Mouse (Mus musculus) liver, embryonic 16.5 days (tissue): ENCODE results near the gene Eipr1. TPM values are rescaled to one million over a fixed set of nuclear protein-coding genes. Genes with fewer than 3 reads are reported as not detected.

ENCODE experiments used
- ATAC-seq: fragments of 200-750 bp; cut with Nextera tagmentation; 2 replicates; pipeline ENCODE4 v1.8.0; 2017; ENCODE audit warnings: low read depth, mild to moderate bottlenecking, moderate number of reproducible peaks, moderate library complexity
- H3K27ac ChIP-seq: fragments of 300-500 bp; sonication (generic); 2 replicates; pipeline ENCODE4 v1.5.1; 2014; ENCODE audit warnings: mild to moderate bottlenecking, low read length
- H3K27me3 ChIP-seq: fragments of 300-500 bp; sonication (generic); 2 replicates; pipeline ENCODE4 v1.6.1; 2014; ENCODE audit warnings: low read depth, low read length, mixed read lengths; ENCODE audit not compliant: control insufficient read depth, insufficient read depth
- H3K36me3 ChIP-seq: fragments of 300-500 bp; sonication (generic); 2 replicates; pipeline ENCODE4 v1.6.1; 2014; ENCODE audit warnings: mild to moderate bottlenecking; ENCODE audit not compliant: control insufficient read depth, insufficient read depth
- H3K4me1 ChIP-seq: fragments of 300-500 bp; sonication (generic); 2 replicates; pipeline ENCODE4 v1.6.1; 2014; ENCODE audit warnings: low read depth, low read length, mixed read lengths; ENCODE audit not compliant: control insufficient read depth
- H3K4me2 ChIP-seq: fragments of 300-500 bp; sonication (generic); 2 replicates; pipeline ENCODE4 v1.6.1; 2014; ENCODE audit warnings: low read depth, low read length, mixed read lengths
- H3K4me3 ChIP-seq: fragments of 300-500 bp; sonication (generic); 2 replicates; pipeline ENCODE4 v1.5.1; 2014; ENCODE audit warnings: low read depth, mild to moderate bottlenecking, low read length
- H3K9ac ChIP-seq: fragments of 300-500 bp; sonication (generic); 2 replicates; pipeline ENCODE4 v1.6.1; 2014; ENCODE audit warnings: low read depth, low read length
- H3K9me3 ChIP-seq: fragments of 300-500 bp; sonication (generic); replicated peaks from 2 replicates; pipeline ENCODE4 v1.6.1; 2016; ENCODE audit warnings: low read length; ENCODE audit not compliant: control insufficient read depth
- WGBS: fragments of 180-500 bp; shearing (Covaris S2); extraction: QIAGEN DNeasy Blood & Tissue Kit; methylation state at CpG from one replicate; pipeline ENCODE4 v1.1.7; 2014; ENCODE audit not compliant: insufficient replicate concordance; 5-methylcytosine and 5-hydroxymethylcytosine counted together
- polyA plus RNA-seq: library from polyadenylated mRNA; unstranded; fragments of >200 nt; fragmentation: Nextera tagmentation; extraction: Ambion mirVana; gene quantifications from 2 replicates; pipeline ENCODE4 v1.2.1, GENCODE M21; 2015

Eipr1 gene
- polyA plus RNA-seq, result 24.5 and 25.5 TPM in 2 replicates

- Histone ChIP-seq H3K27me3 (no peaks in the 10 kb centered on the region), H3K4me3 (peak within 1 kb of the TSS; percentile 91), H3K4me1 (peaks cover 25% of the 10 kb centered on the region), H3K27ac (peak within 1 kb of the TSS; percentile 79), H3K9me3 (no peaks in the 10 kb centered on the region), H3K9ac (peak within 1 kb of the TSS; percentile 80), H3K36me3 (no peaks in the 10 kb centered on the region), H3K4me2 (peak within 1 kb of the TSS; percentile 80)
- peak; percentile 88 for ATAC-seq
- WGBS, result 3% methylated on average over 36 of the region's 36 CpGs
Measured at GRCm38 (mm10) chr12:28751508-28752263, at the start of gene Eipr1. Gene Eipr1, plus strand, starts transcription at chr12:28751803.

GRCm38 (mm10) chr12:28704381-28704780 is 47.2 kb upstream of the Eipr1 start:
- no peaks in the 10 kb centered on the region for H3K27me3 ChIP-seq
- no peak overlapping the region for H3K27ac ChIP-seq
- 61% methylated on average over 12 of the region's 12 CpGs for WGBS
- H3K9me3 ChIP-seq, result no peaks in the 10 kb centered on the region
- H3K9ac ChIP-seq, result no peak overlapping the region
- no peaks in the 10 kb centered on the region; the same call in 1 of the 2 replicates for H3K4me1 ChIP-seq
- H3K4me2 ChIP-seq, result no peak overlapping the region
- H3K4me3 ChIP-seq, result no peak overlapping the region
- no peaks in the 10 kb centered on the region for H3K36me3 ChIP-seq
- no peak for ATAC-seq

GRCm38 (mm10) chr12:28705204-28705603 is 46.4 kb upstream of the Eipr1 start:
- H3K27ac ChIP-seq, result no peak overlapping the region
- H3K9me3 ChIP-seq, result no peaks in the 10 kb centered on the region
- no peak overlapping the region for H3K4me2 ChIP-seq
- no peak for ATAC-seq
- no peak overlapping the region for H3K4me3 ChIP-seq
- 82% methylated on average over 6 of the region's 6 CpGs for WGBS
- H3K27me3 ChIP-seq, result no peaks in the 10 kb centered on the region
- no peaks in the 10 kb centered on the region for H3K36me3 ChIP-seq
- no peak overlapping the region for H3K9ac ChIP-seq
- no peaks in the 10 kb centered on the region for H3K4me1 ChIP-seq

GRCm38 (mm10) chr12:28708154-28708553 is 43.4 kb upstream of the Eipr1 start:
- no peak for ATAC-seq
- Histone ChIP-seq H3K36me3 (no peaks in the 10 kb centered on the region; the same call in 1 of the 2 replicates), H3K9ac (no peak overlapping the region), H3K4me2 (no peak overlapping the region), H3K27me3 (no peaks in the 10 kb centered on the region), H3K9me3 (no peaks in the 10 kb centered on the region), H3K4me1 (no peaks in the 10 kb centered on the region), H3K27ac (no peak overlapping the region), H3K4me3 (no peak overlapping the region)
- 81% methylated on average over 4 of the region's 4 CpGs for WGBS

GRCm38 (mm10) chr12:28710566-28711185 is 40.9 kb upstream of the Eipr1 start:
- WGBS, result 85% methylated on average over 22 of the region's 22 CpGs
- Histone ChIP-seq H3K4me1 (no peaks in the 10 kb centered on the region), H3K9ac (no peak overlapping the region), H3K4me2 (no peak overlapping the region), H3K36me3 (peaks cover 2% of the 10 kb centered on the region; the same call in 1 of the 2 replicates), H3K27me3 (no peaks in the 10 kb centered on the region), H3K27ac (no peak overlapping the region), H3K9me3 (no peaks in the 10 kb centered on the region), H3K4me3 (no peak overlapping the region)
- no peak for ATAC-seq

- Histone ChIP-seq H3K4me1 (no peaks in the 10 kb centered on the region), H3K36me3 (peaks cover 5% of the 10 kb centered on the region), H3K4me3 (no peak overlapping the region), H3K27me3 (no peaks in the 10 kb centered on the region), H3K9ac (no peak overlapping the region), H3K9me3 (no peaks in the 10 kb centered on the region), H3K27ac (no peak overlapping the region), H3K4me2 (no peak overlapping the region)
- no peak; the same call in 1 of the 2 replicates for ATAC-seq
- WGBS, result 61% methylated on average over 24 of the region's 24 CpGs
Measured at GRCm38 (mm10) chr12:28714822-28715632, 36.6 kb upstream of the Eipr1 start.

GRCm38 (mm10) chr12:28717066-28717465 is 34.5 kb upstream of the Eipr1 start:
- Histone ChIP-seq H3K9me3 (no peaks in the 10 kb centered on the region), H3K27me3 (no peaks in the 10 kb centered on the region), H3K4me2 (no peak overlapping the region), H3K36me3 (peaks cover 6% of the 10 kb centered on the region), H3K4me3 (no peak overlapping the region), H3K27ac (no peak overlapping the region), H3K9ac (no peak overlapping the region), H3K4me1 (no peaks in the 10 kb centered on the region)
- no peak for ATAC-seq
- WGBS, result 58% methylated on average over 2 of the region's 2 CpGs

GRCm38 (mm10) chr12:28718106-28718505 is 33.5 kb upstream of the Eipr1 start:
- H3K4me2 ChIP-seq, result no peak overlapping the region
- no peak overlapping the region for H3K27ac ChIP-seq
- H3K36me3 ChIP-seq, result peaks cover 6% of the 10 kb centered on the region
- 0 out of 2 replicates have a peak, but pooled peaks have one; percentile 5 for ATAC-seq
- no peak overlapping the region for H3K4me3 ChIP-seq
- H3K9ac ChIP-seq, result no peak overlapping the region
- H3K9me3 ChIP-seq, result no peaks in the 10 kb centered on the region
- WGBS, result 81% methylated on average over 2 of the region's 2 CpGs
- H3K4me1 ChIP-seq, result no peaks in the 10 kb centered on the region
- H3K27me3 ChIP-seq, result no peaks in the 10 kb centered on the region
